Mouse (Mus musculus): ENCODE data around the gene Olfr724. TPM values are rescaled to one million over a fixed set of nuclear protein-coding genes. Genes with fewer than 3 reads are reported as not detected.

The Olfr724 gene
- polyA plus RNA-seq (2014; fragmentation: Illumina TruSeq; extraction: RNeasy Lipid Tissue Mini Kit (QIAGEN cat#74804); ENCODE audit: low read depth, low replicate concordance), result not detected

DNA sequence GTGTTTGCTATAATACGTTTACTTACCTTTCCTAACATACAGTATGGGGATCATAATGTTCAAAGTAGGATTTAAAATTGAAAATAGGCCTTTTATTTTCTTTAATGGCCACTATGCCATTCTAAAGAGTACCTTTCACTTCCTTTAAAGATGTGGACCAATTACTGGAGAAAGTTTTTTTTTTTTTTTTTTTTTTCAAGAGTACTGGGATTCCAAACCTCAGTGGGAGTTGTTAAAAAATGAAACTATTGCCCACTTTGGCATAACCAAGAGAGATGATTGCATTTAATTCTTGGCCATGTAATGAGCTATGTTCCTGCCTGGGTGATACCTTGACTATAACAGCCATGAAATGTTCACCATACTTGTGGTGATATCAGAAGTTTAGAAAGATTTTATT, at the start of gene Olfr724:
Gene Olfr724, minus strand, starts transcription at position 101 of the 400 bp plus-strand sequence.

DNA sequence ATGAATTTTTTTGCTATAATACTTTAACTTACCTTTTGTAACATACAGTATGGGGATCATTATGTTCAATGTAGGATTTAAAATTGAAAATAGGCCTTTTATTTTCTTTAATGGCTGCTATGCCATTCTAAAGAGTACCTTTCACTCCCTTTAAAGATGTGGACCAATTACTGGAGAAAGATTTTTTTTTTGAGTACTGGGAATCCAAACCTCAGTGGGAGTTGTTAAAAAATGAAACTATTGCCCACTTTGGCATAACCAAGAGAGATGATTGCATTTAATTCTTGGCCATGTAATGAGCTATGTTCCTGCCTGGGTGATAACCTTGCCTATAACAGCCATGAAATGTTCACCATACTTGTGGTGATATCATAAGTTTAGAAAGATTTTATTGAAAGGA, 31.4 kb downstream of the Olfr724 start, which contains the start of gene Olfr723:
Gene Olfr723, minus strand, starts transcription at position 101 of the 400 bp plus-strand sequence.

Other genes with a start within 250 kb of the Olfr724 start
- gene Armh4, start 179.9 kb downstream of the Olfr724 start, polyA plus RNA-seq (2014; fragmentation: Illumina TruSeq; extraction: RNeasy Lipid Tissue Mini Kit (QIAGEN cat#74804); ENCODE audit: low read depth, low replicate concordance), result 5.3 TPM
- not detected for gene Olfr722, start 61.3 kb downstream of the Olfr724 start, polyA plus RNA-seq (2014; fragmentation: Illumina TruSeq; extraction: RNeasy Lipid Tissue Mini Kit (QIAGEN cat#74804); ENCODE audit: low read depth, low replicate concordance)
- not detected for gene Olfr723, start 31.5 kb downstream of the Olfr724 start, polyA plus RNA-seq (2014; fragmentation: Illumina TruSeq; extraction: RNeasy Lipid Tissue Mini Kit (QIAGEN cat#74804); ENCODE audit: low read depth, low replicate concordance)
- not detected for gene Olfr725, start 77.1 kb upstream of the Olfr724 start, polyA plus RNA-seq (2014; fragmentation: Illumina TruSeq; extraction: RNeasy Lipid Tissue Mini Kit (QIAGEN cat#74804); ENCODE audit: low read depth, low replicate concordance)
- gene Olfr726, start 127.7 kb upstream of the Olfr724 start, polyA plus RNA-seq (2014; fragmentation: Illumina TruSeq; extraction: RNeasy Lipid Tissue Mini Kit (QIAGEN cat#74804); ENCODE audit: low read depth, low replicate concordance), result not detected
- gene Olfr727, start 159.9 kb upstream of the Olfr724 start, polyA plus RNA-seq (2014; fragmentation: Illumina TruSeq; extraction: RNeasy Lipid Tissue Mini Kit (QIAGEN cat#74804); ENCODE audit: low read depth, low replicate concordance), result not detected
- not detected for gene Olfr728, start 179.4 kb upstream of the Olfr724 start, polyA plus RNA-seq (2014; fragmentation: Illumina TruSeq; extraction: RNeasy Lipid Tissue Mini Kit (QIAGEN cat#74804); ENCODE audit: low read depth, low replicate concordance)
- not detected for gene Olfr729, start 189.6 kb upstream of the Olfr724 start, polyA plus RNA-seq (2014; fragmentation: Illumina TruSeq; extraction: RNeasy Lipid Tissue Mini Kit (QIAGEN cat#74804); ENCODE audit: low read depth, low replicate concordance)
- gene Olfr730, start 224.9 kb upstream of the Olfr724 start, polyA plus RNA-seq (2014; fragmentation: Illumina TruSeq; extraction: RNeasy Lipid Tissue Mini Kit (QIAGEN cat#74804); ENCODE audit: low read depth, low replicate concordance), result not detected

Data from adipose tissue, adult 10 weeks (tissue).